Mouse (Mus musculus) kidney, embryonic 14.5 days (tissue): ENCODE measurements around the gene F2. TPM values are rescaled to one million over a fixed set of nuclear protein-coding genes. Genes with fewer than 3 reads are reported as not detected.
"Not testable (repeated sequence)": the region's sequence is repeated elsewhere in the genome, so short reads cannot be mapped to it uniquely, and the experiment has no call there.

Source experiments
- ATAC-seq: fragments of 200-750 bp; cut with Nextera tagmentation; 2 replicates; pipeline ENCODE4 v1.8.0; 2017; ENCODE audit warnings: moderate number of reproducible peaks, mild to moderate bottlenecking, moderate TSS enrichment, moderate library complexity; ENCODE audit not compliant: low FRiP score, low TSS enrichment
- H3K27ac ChIP-seq: fragments of 300-500 bp; sonication (generic); 2 replicates; pipeline ENCODE4 v1.5.1; 2014; ENCODE audit warnings: low read depth, mild to moderate bottlenecking, low read length, moderate library complexity, mixed read lengths
- H3K27me3 ChIP-seq: fragments of 300-500 bp; sonication (generic); 2 replicates; pipeline ENCODE4 v1.6.1; 2014; ENCODE audit warnings: mild to moderate bottlenecking, low read length; ENCODE audit not compliant: control insufficient read depth, insufficient read depth
- H3K36me3 ChIP-seq: fragments of 300-500 bp; sonication (generic); 2 replicates; pipeline ENCODE4 v1.6.1; 2014; ENCODE audit warnings: low read length, mixed read lengths; ENCODE audit not compliant: control insufficient read depth, insufficient read depth
- H3K4me1 ChIP-seq: fragments of 300-500 bp; sonication (generic); 2 replicates; pipeline ENCODE4 v1.6.1; 2014; ENCODE audit warnings: low read length, mixed read lengths; ENCODE audit not compliant: control insufficient read depth, insufficient read depth
- H3K4me2 ChIP-seq: fragments of 300-500 bp; sonication (generic); replicated peaks from 2 replicates; pipeline ENCODE4 v1.6.1; 2014; ENCODE audit warnings: low read depth, mild to moderate bottlenecking, low read length
- H3K4me3 ChIP-seq: fragments of 300-500 bp; sonication (generic); 2 replicates; pipeline ENCODE4 v1.5.1; 2014; ENCODE audit warnings: mild to moderate bottlenecking, low read length
- H3K9ac ChIP-seq: fragments of 300-500 bp; sonication (generic); 2 replicates; pipeline ENCODE4 v1.6.1; 2014; ENCODE audit warnings: low read depth, mild to moderate bottlenecking, low read length, moderate library complexity
- H3K9me3 ChIP-seq: fragments of 300-500 bp; sonication (generic); 2 replicates; pipeline ENCODE4 v1.6.1; 2016; ENCODE audit warnings: low read length; ENCODE audit not compliant: control insufficient read depth
- WGBS: fragments of 180-500 bp; shearing (Covaris S2); extraction: QIAGEN DNeasy Blood & Tissue Kit; methylation state at CpG from one replicate; pipeline ENCODE4 v1.1.7; 2014; 5-methylcytosine and 5-hydroxymethylcytosine counted together
- polyA plus RNA-seq: library from polyadenylated mRNA; unstranded; fragments of >200 nt; fragmentation: Nextera tagmentation; extraction: Ambion mirVana; gene quantifications from 2 replicates; pipeline ENCODE4 v1.2.1, GENCODE M21; 2014

F2 gene
- polyA plus RNA-seq, 1 experiment from 2014 or later = not detected

- ATAC-seq = no peak
- H3K4me1 ChIP-seq = no peaks in the 10 kb centered on the region
- H3K9me3 ChIP-seq = no peaks in the 10 kb centered on the region
- H3K27me3 ChIP-seq = no peaks in the 10 kb centered on the region
- no peak overlapping the region for H3K4me3 ChIP-seq
- no peak overlapping the region for H3K27ac ChIP-seq
- H3K4me2 ChIP-seq = no peak overlapping the region
- WGBS = 90% methylated on average over 8 of the region's 8 CpGs
- no peak overlapping the region for H3K9ac ChIP-seq
- H3K36me3 ChIP-seq = no peaks in the 10 kb centered on the region
Measured at GRCm38 (mm10) chr2:91628171-91628570, 8.0 kb downstream of the F2 start.

GRCm38 (mm10) chr2:91627486-91627885 is 8.7 kb downstream of the F2 start:
- Histone ChIP-seq H3K9ac (no peak overlapping the region), H3K4me3 (no peak overlapping the region), H3K4me2 (no peak overlapping the region), H3K4me1 (no peaks in the 10 kb centered on the region), H3K9me3 (no peaks in the 10 kb centered on the region), H3K27me3 (no peaks in the 10 kb centered on the region), H3K27ac (no peak overlapping the region), H3K36me3 (peaks cover 2% of the 10 kb centered on the region; the same call in 1 of the 2 replicates)
- no peak for ATAC-seq
- 81% methylated on average over 5 of the region's 5 CpGs for WGBS

- not testable (repeated sequence) for ATAC-seq
Measured at GRCm38 (mm10) chr2:91623366-91623765, 12.8 kb downstream of the F2 start.

GRCm38 (mm10) chr2:91622356-91622755 is 13.9 kb downstream of the F2 start:
- no peak overlapping the region for H3K27ac ChIP-seq
- 95% methylated on average over 5 of the region's 5 CpGs for WGBS
- no peak overlapping the region for H3K4me3 ChIP-seq
- H3K4me2 ChIP-seq = no peak overlapping the region
- H3K4me1 ChIP-seq = no peaks in the 10 kb centered on the region
- H3K9me3 ChIP-seq = no peaks in the 10 kb centered on the region
- H3K27me3 ChIP-seq = no peaks in the 10 kb centered on the region
- ATAC-seq = no peak
- H3K36me3 ChIP-seq = peaks cover 53% of the 10 kb centered on the region
- H3K9ac ChIP-seq = no peak overlapping the region

More at GRCm38 (mm10) chr2:91623366-91623765, 12.8 kb downstream of the F2 start:
- H3K4me3 ChIP-seq, H3K9me3 ChIP-seq, H3K4me2 ChIP-seq, H3K27ac ChIP-seq, H3K27me3 ChIP-seq, H3K4me1 ChIP-seq, H3K9ac ChIP-seq: not testable (repeated sequence)
- H3K36me3 ChIP-seq = peaks cover 43% of the 10 kb centered on the region
- 95% methylated on average over 7 of the region's 7 CpGs for WGBS

GRCm38 (mm10) chr2:91609370-91609769 is 26.8 kb downstream of the F2 start:
- not testable (repeated sequence) for H3K27ac ChIP-seq, H3K9me3 ChIP-seq, H3K4me2 ChIP-seq, H3K4me3 ChIP-seq, H3K27me3 ChIP-seq, H3K4me1 ChIP-seq, ATAC-seq, H3K9ac ChIP-seq
- peaks cover 55% of the 10 kb centered on the region for H3K36me3 ChIP-seq

GRCm38 (mm10) chr2:91602389-91602788 is 33.8 kb downstream of the F2 start:
- WGBS = 91% methylated on average over 4 of the region's 4 CpGs
- no peaks in the 10 kb centered on the region for H3K4me1 ChIP-seq
- ATAC-seq = no peak
- H3K4me2 ChIP-seq = no peak overlapping the region
- H3K9me3 ChIP-seq = no peaks in the 10 kb centered on the region
- H3K36me3 ChIP-seq = peaks cover 76% of the 10 kb centered on the region
- H3K27ac ChIP-seq = no peak overlapping the region
- no peaks in the 10 kb centered on the region for H3K27me3 ChIP-seq
- no peak overlapping the region for H3K9ac ChIP-seq
- H3K4me3 ChIP-seq = no peak overlapping the region

GRCm38 (mm10) chr2:91600475-91600874 is 35.7 kb downstream of the F2 start:
- no peak overlapping the region for H3K9ac ChIP-seq
- 95% methylated on average over 4 of the region's 4 CpGs for WGBS
- H3K36me3 ChIP-seq = peaks cover 77% of the 10 kb centered on the region
- no peak overlapping the region for H3K4me2 ChIP-seq
- no peak for ATAC-seq
- no peak overlapping the region for H3K27ac ChIP-seq
- no peak overlapping the region for H3K4me3 ChIP-seq
- H3K9me3 ChIP-seq = no peaks in the 10 kb centered on the region
- no peaks in the 10 kb centered on the region for H3K27me3 ChIP-seq
- H3K4me1 ChIP-seq = no peaks in the 10 kb centered on the region

- ATAC-seq = no peak
- no peak overlapping the region for H3K4me2 ChIP-seq
- H3K4me3 ChIP-seq = no peak overlapping the region
- no peaks in the 10 kb centered on the region for H3K27me3 ChIP-seq
- peaks cover 76% of the 10 kb centered on the region for H3K36me3 ChIP-seq
- no peak overlapping the region for H3K9ac ChIP-seq
- WGBS = 88% methylated on average over 1 of the region's 1 CpGs
- H3K27ac ChIP-seq = no peak overlapping the region
- H3K4me1 ChIP-seq = no peaks in the 10 kb centered on the region
- H3K9me3 ChIP-seq = no peaks in the 10 kb centered on the region
Measured at GRCm38 (mm10) chr2:91586242-91586641, 50.0 kb downstream of the F2 start.

GRCm38 (mm10) chr2:91580894-91581293 is 55.3 kb downstream of the F2 start:
- Histone ChIP-seq H3K4me1 (no peaks in the 10 kb centered on the region), H3K9ac (no peak overlapping the region), H3K27ac (no peak overlapping the region), H3K27me3 (no peaks in the 10 kb centered on the region), H3K36me3 (peaks cover 74% of the 10 kb centered on the region), H3K4me3 (no peak overlapping the region), H3K4me2 (no peak overlapping the region), H3K9me3 (no peaks in the 10 kb centered on the region)
- 93% methylated on average over 1 of the region's 1 CpGs for WGBS
- ATAC-seq = no peak
